Mouse (Mus musculus): Measurements from ENCODE around the gene Gatd1.

Gene Gatd1

DNA sequence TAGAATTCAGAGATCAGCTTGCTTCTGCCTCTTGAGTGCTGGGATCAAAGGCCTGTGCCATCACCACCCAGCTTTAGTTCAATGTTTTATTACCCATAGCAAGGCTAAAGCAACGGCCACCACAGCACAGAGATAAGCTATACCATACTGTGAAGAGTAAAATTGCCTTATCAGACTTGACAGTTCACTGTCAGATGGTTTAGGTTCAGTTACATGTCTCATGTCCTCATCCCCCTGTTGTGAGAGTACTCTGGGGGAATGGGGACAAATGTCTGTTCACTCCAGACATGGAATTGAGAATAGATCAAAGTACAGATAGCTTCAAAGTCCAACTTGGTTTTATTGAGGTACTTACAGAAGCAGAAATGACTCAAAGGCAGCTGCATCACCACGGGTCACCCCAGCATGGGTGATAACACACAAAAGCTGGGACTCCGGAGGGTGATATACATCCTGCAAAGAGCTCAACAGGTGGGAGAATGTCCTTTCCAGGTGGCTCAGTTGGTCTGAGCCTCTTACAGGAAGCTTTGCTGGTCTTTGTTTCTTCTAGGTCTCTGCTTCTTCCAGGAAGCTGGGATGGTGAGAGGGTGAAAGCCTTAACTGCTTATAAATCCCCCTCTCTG, 25.3 kb downstream of the Gatd1 start:
- no peak for DNase-seq (ENCODE audit: low spot score)

DNA sequence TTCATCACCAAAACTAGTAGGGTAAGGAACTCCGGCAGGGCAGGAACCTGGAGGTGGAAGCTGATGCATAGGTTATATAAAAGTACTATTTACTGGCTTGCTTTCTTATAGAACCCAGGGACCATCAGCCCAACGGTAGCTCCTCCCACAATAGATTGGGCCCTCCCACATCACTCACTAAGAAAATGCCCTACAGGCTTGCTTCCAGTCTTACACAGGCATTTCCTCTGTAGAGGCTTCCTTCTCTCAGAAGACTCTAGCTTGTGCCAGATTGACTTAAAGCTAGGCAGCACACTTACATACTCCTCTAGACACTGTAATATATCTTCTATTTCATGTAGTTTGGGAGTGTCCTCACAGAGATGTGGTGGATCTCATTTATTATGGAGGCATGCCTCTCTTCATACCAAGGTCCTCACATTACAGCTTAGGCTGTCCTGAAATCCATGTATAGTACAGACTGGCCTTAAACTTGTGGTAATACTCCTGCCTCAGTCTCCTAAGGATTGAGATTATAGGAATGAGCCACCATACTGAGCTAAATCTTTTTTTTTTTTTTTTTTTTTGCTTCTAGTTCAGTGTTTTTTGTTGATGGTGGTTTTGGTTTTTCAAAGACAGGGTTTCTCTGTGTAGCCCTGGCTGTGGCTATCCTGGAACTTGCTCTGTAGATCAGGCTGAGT, 26.0 kb downstream of the Gatd1 start:
- DNase-seq (ENCODE audit: low spot score), result no peak

DNA sequence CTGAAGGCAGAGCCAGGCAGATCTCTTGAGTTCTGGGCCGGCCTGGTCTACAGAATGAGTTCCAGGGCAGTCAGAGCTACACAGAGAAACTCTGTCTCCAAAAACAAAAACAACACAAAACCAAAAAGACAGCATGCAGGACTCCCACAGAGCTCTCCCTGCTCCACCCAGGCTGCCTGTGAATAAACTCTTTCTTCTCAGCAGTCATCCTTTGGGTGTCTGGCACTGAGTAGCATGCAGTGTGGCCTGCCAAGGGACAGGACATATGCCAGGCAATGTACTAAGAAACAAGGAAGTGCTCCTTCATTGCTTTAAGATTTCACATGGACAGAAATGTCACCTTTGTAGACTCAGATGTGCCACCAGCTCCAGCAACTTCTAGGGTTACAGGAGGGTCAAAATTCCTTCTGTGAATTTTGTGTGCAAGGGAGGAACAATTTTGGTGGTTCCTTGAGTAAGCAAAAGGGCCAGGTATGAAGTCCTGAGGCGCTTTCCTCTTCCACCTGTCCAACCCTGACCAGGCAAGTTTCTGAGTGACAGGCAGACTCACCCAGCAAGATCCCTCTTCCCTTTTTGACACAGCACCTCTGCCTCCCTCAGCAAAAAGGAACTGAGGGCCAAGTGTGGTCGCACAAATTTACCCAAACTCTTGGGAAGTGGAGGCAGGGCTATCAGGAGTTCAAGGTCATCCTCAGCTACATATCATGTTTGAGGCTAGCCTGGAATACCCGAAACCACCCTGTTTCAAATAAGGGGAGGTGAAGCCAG, 32.7 kb downstream of the Gatd1 start:
- DNase-seq (ENCODE audit: low spot score), result no peak

DNA sequence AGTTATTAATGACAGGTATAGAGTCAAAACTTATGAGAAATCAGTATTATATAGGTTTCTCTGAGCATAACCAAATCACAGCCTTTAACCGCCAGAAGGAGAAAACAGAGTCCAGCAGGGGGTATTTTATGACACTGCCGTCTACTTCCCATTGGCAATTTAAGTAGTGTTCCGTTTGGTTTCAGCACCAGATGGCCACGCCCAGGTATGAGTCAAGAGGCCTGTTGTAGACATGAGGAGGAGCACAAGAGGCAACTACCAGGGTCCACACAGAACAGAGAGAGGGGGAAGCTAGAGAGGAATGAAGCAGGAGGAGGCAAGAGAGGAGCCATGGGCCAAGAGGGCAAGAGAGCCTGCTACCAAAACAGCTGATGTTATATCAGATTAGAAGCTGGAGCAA, 34.4 kb downstream of the Gatd1 start:
- DNase-seq (ENCODE audit: low spot score), result no peak

DNA sequence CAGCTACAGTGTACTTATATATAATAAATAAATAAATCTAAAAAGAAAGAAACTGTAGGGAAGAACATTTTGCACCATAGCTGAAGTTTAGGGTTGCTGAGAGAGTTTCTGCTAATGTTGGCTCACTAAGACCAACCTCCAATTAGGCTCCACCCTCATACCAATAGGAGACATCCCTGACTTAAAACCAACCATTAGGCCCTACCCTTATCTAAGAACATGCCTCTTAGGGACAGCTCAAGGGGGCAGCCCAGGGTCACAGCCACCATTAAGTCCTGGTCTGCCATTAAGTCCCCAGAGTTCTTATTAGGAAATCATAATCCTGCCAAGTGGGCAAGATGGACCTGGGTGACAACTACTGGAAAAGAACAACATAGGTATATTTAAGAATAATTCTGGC, 39.5 kb downstream of the Gatd1 start:
- no peak for DNase-seq (ENCODE audit: low spot score)

DNA sequence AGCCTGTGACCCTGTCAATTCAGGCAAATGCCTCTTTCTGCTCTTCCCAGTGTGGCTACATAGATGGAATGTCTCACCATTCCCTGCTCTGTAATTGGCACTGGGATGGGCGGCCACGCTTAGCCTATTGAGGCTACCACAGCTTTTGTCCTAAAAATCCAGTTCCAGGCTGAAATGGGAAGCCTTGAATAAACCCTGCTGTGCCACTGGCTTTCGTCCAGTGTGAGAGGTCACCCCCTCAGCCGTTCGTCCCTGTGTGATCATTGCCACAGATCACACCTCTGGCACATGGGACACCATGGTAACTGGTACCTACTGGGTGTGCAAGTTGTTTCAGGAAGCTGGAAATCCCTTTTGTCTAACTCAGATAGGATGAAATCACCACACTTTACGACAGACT, 40.3 kb downstream of the Gatd1 start:
- DNase-seq (ENCODE audit: low spot score), result no peak

DNA sequence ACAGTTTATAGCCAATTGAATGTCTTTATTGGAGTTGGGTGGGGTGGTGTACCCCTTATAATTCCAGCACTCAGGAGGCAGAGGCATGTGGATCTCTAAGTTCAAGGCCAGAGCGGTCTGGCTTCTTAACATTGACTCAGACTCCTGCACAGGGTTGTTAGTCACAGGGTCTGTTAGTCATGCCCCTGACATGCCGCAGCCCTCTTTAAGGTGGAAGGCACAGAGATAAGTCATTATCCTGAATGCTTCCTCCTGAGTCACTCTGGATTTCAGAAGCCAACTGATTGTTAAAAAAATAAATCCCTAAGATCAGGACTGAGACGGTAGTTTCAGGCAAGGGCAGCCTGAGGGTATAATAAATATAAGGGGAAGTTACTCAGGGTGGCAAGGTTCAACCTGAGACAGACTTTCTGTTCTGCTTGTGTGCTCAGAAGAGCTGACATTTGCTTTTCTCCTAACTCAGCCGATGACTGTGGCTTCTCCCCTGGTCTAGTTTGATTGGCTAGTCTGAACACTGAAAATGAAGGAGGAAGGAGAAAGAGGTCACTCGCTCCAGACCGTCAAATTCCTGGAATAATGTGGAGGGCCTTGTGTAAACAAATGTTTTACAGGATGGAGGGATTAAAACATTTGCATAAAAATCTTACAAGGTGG, 41.9 kb downstream of the Gatd1 start:
- no peak for DNase-seq (ENCODE audit: low spot score)

DNA sequence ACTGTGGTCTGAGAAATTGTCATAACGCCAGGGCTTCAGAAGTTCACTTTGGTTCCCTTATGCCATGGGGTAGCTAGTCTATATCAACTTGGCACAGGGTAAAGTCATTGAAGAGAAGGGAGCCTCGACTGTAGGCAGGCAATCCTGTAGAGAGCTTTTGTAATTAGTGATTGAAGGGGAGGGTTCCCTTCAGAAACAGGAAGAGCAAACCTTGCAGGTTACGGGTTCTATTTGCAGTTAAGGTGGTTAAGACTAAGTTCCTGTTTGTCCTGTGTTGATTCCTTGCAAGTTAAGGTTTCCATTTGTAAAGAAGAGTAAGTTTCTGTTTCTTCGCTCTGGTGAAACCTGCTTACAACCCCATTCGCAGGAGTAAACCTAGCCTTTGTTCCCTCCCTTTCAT, 44.0 kb downstream of the Gatd1 start:
- no peak for DNase-seq (ENCODE audit: low spot score)

DNA sequence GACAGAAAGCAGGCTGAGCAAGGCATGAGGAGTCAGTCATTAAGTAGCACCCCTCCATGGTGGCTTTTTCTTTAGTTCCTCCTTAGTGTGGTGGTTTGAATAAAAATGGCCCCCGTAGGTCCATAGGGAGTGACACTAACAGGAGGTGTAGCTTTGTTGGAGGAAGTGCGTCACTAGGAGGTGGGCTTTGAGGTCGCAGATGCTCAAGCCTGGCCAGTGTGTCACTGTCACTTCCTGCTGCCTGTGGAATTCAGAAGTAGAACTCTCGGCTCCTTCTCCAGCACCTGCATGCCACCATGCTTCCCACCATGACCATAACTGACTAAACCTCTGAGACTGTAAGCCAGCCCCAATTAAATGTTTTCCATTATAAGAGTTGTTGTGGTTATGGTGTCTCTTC, 46.6 kb downstream of the Gatd1 start:
- no peak for DNase-seq (ENCODE audit: low spot score)

DNA sequence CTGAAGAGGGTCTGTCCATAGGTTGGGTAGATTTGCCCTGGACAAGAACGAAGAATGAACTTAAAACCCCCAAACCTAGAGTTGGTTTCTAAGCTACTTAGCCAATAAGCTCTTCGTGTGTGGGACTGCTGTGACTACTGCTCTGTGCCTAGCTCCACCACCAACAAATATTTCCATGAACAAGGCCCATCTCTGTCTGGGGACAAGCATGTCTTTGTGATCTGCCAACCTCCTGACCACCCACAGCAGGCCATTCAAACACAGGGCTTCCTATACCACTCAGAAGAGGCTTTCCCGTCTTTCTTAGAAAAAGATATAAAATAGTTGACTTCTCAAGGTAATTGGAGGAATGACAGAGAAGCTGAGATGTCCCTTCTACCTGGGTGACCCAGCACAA, 48.9 kb downstream of the Gatd1 start:
- DNase-seq (ENCODE audit: low spot score), result no peak

DNA sequence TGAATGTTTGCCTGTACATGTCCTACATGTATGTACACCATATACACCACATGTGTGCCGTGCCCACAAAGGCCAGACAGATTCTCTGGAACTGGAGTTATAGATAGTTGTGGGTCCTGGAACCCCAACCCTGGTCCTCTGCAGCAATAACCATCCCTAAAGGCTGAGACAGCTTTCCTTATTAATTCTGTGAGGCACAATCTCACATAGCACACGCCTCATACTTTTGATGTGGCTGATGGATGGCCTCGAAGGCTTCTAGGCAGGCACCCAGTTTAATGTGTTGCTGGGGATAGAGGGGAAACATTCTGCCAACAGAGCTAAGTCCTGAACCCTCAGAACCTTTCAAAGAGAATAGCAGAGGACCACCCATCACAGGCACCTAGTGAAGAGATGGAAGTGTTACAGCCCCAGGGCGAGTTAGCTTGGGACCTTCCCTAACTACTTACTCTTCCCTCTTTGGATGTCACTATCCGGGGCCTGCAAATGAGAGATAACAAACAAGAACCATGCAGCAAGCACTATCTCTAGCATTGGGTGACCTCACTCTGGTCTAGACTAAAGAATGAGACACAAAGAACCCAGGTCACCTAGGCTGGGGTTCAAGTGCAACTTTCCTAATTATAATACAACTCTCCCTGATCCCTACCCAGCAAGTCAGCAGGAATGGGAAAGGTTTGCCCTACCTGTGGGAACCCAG, 49.4 kb downstream of the Gatd1 start:
- no peak for DNase-seq (ENCODE audit: low spot score)

DNA sequence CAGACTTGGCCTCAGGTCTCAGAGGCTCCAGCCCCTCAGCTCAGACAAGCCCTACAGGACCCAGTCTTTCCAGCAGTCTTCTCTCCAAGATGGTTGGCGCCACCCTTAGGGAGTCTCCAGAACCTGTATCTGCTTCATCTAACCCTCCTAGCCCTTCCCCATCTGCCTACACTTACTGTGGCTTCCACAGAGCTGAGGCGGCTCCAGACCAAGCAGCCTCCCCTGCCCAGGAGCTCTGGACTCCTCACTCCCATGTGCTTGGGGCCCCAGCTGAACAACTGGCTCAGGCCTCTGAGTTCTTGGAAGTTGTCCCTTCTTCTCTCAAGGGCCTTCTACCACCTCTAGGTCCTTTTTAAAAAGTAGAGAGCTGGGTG, 50.2 kb downstream of the Gatd1 start:
- no peak for DNase-seq (ENCODE audit: low spot score)

DNA sequence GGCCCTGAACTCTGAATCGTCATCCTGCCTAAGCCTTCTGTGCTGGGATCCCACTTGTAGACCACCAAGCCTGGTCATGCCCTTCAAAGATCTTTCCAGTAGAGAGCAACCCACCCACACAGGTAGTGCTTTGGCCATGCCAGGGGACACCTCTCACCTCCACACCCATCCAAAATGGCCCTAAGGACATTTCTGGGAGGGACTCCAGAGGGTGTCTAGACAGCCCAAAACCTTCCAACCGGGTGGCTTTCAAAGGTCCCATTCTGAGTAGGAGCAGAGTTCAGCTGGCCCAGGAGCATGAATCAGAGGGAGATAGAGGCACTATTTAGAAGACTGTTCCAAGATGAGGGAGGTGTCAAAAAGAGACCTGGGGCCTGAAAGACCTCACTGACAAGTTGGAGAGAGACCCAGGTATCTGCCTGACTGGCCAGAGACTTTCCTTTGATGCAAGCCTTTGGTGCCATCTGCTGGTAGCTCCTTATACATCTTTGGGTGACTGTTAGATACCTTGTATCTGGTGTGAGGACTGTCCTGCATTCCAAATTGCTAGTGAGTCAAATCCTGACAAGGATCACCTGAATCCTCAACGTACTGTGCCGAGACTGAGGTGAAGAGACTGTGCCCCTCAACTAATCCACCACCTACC, 50.7 kb downstream of the Gatd1 start:
- DNase-seq (ENCODE audit: low spot score), result no peak

DNA sequence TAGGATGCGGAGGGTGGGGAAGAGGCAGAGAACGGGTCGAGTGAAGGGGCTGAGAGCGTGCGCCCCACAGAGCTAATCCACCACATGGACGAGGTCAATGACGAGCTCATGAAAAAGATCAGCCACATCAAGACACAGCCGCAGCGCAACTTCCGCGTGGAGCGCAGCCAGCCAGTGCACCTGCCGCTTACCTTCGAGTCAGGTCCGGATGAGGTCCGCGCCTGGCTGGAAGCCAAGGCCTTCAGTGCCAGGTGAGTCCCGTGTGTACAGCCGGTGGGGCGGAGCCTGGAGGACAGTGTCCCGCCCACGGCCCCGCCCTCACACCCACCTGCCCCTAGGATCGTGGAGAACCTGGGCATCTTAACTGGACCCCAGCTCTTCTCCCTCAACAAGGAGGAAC, 52.4 kb downstream of the Gatd1 start:
- DNase-seq (ENCODE audit: low spot score), result no peak

Data from ovary, postnatal 10 days (tissue).